Mouse (Mus musculus) intestine, postnatal 0 days (tissue): Measurements from ENCODE around the gene Lmnb2. TPM values are rescaled to one million over a fixed set of nuclear protein-coding genes. Genes with fewer than 3 reads are reported as not detected.

ENCODE experiments used
- ATAC-seq: fragments of 200-750 bp; cut with Nextera tagmentation; 2 replicates; pipeline ENCODE4 v1.8.0; 2017; ENCODE audit warnings: mild to moderate bottlenecking, moderate TSS enrichment, moderate library complexity
- H3K27ac ChIP-seq: fragments of 300-500 bp; sonication (generic); 2 replicates; pipeline ENCODE4 v1.5.1; 2014; ENCODE audit warnings: mild to moderate bottlenecking, low read depth, low read length, moderate library complexity
- H3K27me3 ChIP-seq: fragments of 300-500 bp; sonication (generic); replicated peaks from 2 replicates; pipeline ENCODE4 v1.6.1; 2014; ENCODE audit warnings: low read length, mixed read lengths; ENCODE audit not compliant: control insufficient read depth, insufficient read depth
- H3K36me3 ChIP-seq: fragments of 300-500 bp; sonication (generic); 2 replicates; pipeline ENCODE4 v1.6.1; 2014; ENCODE audit warnings: mild to moderate bottlenecking, moderate library complexity; ENCODE audit not compliant: control insufficient read depth, insufficient read depth
- H3K4me1 ChIP-seq: fragments of 300-500 bp; sonication (generic); replicated peaks from 2 replicates; pipeline ENCODE4 v1.6.1; 2014; ENCODE audit warnings: antibody characterized with exemption, low read length, mixed read lengths; ENCODE audit not compliant: control insufficient read depth, insufficient read depth
- H3K4me2 ChIP-seq: fragments of 300-500 bp; sonication (generic); replicated peaks from 2 replicates; pipeline ENCODE4 v1.6.1; 2014; ENCODE audit warnings: low read depth, mild to moderate bottlenecking, moderate library complexity
- H3K4me3 ChIP-seq: fragments of 300-500 bp; sonication (generic); 2 replicates; pipeline ENCODE4 v1.5.1; 2014; ENCODE audit warnings: low read depth, low read length
- H3K9ac ChIP-seq: fragments of 300-500 bp; sonication (generic); 2 replicates; pipeline ENCODE4 v1.6.1; 2014; ENCODE audit warnings: mild to moderate bottlenecking, low read depth, low read length
- H3K9me3 ChIP-seq: fragments of 300-500 bp; sonication (generic); 2 replicates; pipeline ENCODE4 v1.6.1; 2016; ENCODE audit warnings: mixed run types; ENCODE audit not compliant: control insufficient read depth
- CTCF ChIP-seq: sonication (generic); IDR thresholded peaks from 2 replicates; pipeline ENCODE4 v1.5.1; 2016; ENCODE audit warnings: low read depth, mild to moderate bottlenecking, control low read depth, antibody characterized with exemption, moderate library complexity
- WGBS: fragments of 180-500 bp; shearing (Covaris S2); extraction: QIAGEN DNeasy Blood & Tissue Kit; methylation state at CpG from one replicate; pipeline ENCODE4 v1.1.7; 2014; 5-methylcytosine and 5-hydroxymethylcytosine counted together
- polyA plus RNA-seq: library from polyadenylated mRNA; unstranded; fragments of >200 nt; fragmentation: Nextera tagmentation; extraction: Ambion mirVana; gene quantifications from 2 replicates; pipeline ENCODE4 v1.2.1, GENCODE M21; 2015

The Lmnb2 gene
- polyA plus RNA-seq, 1 experiment from 2014 or later: 12.9 TPM

DNA sequence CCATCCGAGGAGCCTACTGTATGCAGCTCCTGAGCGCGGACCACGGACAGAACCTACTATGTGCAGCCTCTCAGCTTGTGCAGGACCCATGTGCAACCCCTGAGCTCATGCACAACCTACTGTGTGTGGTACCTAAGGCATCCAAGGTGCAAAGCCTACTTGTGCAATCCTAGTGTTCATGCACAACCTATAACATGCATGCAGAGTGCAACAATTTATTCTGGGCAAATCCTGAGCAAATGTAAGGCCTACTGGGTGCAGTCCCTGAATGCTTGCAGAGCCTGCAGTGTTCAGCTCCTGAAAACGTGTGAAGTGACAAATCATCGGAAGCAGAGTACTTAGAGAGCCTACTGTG lies 18.7 kb upstream of the Lmnb2 start:
- Histone ChIP-seq H3K9me3 (no peaks in the 10 kb centered on the region), H3K9ac (peak overlapping the region; percentile 18; the same call in 1 of the 2 replicates), H3K27me3 (no peaks in the 10 kb centered on the region), H3K4me2 (peak overlapping the region; percentile 65), H3K36me3 (no peaks in the 10 kb centered on the region), H3K4me1 (peaks cover 47% of the 10 kb centered on the region), H3K27ac (no peak overlapping the region), H3K4me3 (no peak overlapping the region)
- no peak for TF ChIP-seq CTCF
- 24% methylated on average over 6 of the region's 6 CpGs for WGBS
- ATAC-seq: no peak

- ATAC-seq: no peak
- no peaks in the 10 kb centered on the region for H3K9me3 ChIP-seq
- H3K9ac ChIP-seq: peak overlapping the region; percentile 18; the same call in 1 of the 2 replicates
- peak overlapping the region; percentile 21; the same call in 1 of the 2 replicates for H3K4me3 ChIP-seq
- 11% methylated on average over 34 of the region's 37 CpGs for WGBS
- no peak overlapping the region for H3K27ac ChIP-seq
- TF ChIP-seq CTCF: no peak
- H3K4me1 ChIP-seq: peaks cover 49% of the 10 kb centered on the region
- peak overlapping the region; percentile 65 for H3K4me2 ChIP-seq
- H3K36me3 ChIP-seq: no peaks in the 10 kb centered on the region
- H3K27me3 ChIP-seq: no peaks in the 10 kb centered on the region
Measured at GRCm38 (mm10) chr10:80936135-80936809, 18.2 kb upstream of the Lmnb2 start.

DNA sequence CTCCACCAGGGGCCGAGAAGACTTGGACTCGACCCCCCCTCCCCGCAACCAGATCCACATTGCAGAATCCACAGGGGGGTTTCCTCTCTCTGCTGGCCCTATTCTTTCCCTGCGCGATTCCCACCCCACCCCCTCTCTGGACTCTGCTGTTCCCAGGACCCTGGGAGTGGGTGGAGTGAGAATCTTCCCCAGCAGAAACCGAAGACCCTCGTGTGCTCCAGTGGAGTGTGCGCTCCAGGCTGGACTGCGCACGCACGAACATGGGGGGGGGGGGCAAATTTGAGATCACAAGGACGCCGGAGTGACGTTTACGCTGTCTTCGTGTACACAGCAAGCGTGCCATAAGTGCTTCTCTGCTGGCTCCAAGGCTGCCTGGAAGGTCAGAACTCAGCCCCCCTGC lies 17.7 kb upstream of the Lmnb2 start:
- peaks cover 51% of the 10 kb centered on the region for H3K4me1 ChIP-seq
- no peak for ATAC-seq
- H3K9me3 ChIP-seq: no peaks in the 10 kb centered on the region
- no peaks in the 10 kb centered on the region for H3K27me3 ChIP-seq
- H3K36me3 ChIP-seq: no peaks in the 10 kb centered on the region
- no peak overlapping the region for H3K27ac ChIP-seq
- H3K4me3 ChIP-seq: no peak overlapping the region
- no peak for TF ChIP-seq CTCF
- H3K9ac ChIP-seq: no peak overlapping the region
- H3K4me2 ChIP-seq: peak overlapping the region; percentile 65
- 16% methylated on average over 17 of the region's 17 CpGs for WGBS

- Histone ChIP-seq H3K4me1 (peaks cover 46% of the 10 kb centered on the region), H3K36me3 (no peaks in the 10 kb centered on the region), H3K9ac (no peak overlapping the region), H3K9me3 (no peaks in the 10 kb centered on the region), H3K27ac (no peak overlapping the region), H3K4me3 (no peak overlapping the region), H3K4me2 (peak overlapping the region; percentile 65; the same call in 1 of the 2 replicates), H3K27me3 (no peaks in the 10 kb centered on the region)
- 45% methylated on average over 3 of the region's 3 CpGs for WGBS
- TF ChIP-seq CTCF: no peak
- no peak for ATAC-seq
Measured at GRCm38 (mm10) chr10:80935241-80935640, 17.2 kb upstream of the Lmnb2 start.

GRCm38 (mm10) chr10:80934136-80934985 lies 16.3 kb upstream of the Lmnb2 start:
- no peak overlapping the region for H3K4me3 ChIP-seq
- peak overlapping the region; percentile 50; the same call in 1 of the 2 replicates for H3K27ac ChIP-seq
- no peak overlapping the region for H3K4me2 ChIP-seq
- 67% methylated on average over 14 of the region's 14 CpGs for WGBS
- H3K27me3 ChIP-seq: no peaks in the 10 kb centered on the region
- peaks cover 41% of the 10 kb centered on the region for H3K4me1 ChIP-seq
- H3K9me3 ChIP-seq: no peaks in the 10 kb centered on the region
- no peak for TF ChIP-seq CTCF
- ATAC-seq: no peak
- no peak overlapping the region for H3K9ac ChIP-seq
- H3K36me3 ChIP-seq: no peaks in the 10 kb centered on the region

GRCm38 (mm10) chr10:80933421-80933979 lies 15.5 kb upstream of the Lmnb2 start:
- peak overlapping the region; percentile 50; the same call in 1 of the 2 replicates for H3K27ac ChIP-seq
- H3K4me3 ChIP-seq: 0 out of 2 replicates have a peak overlapping the region, but pooled peaks have one; percentile 21
- peak overlapping the region; percentile 87 for H3K4me2 ChIP-seq
- no peak for TF ChIP-seq CTCF
- H3K4me1 ChIP-seq: peaks cover 35% of the 10 kb centered on the region
- H3K9me3 ChIP-seq: no peaks in the 10 kb centered on the region
- 2% methylated on average over 21 of the region's 21 CpGs for WGBS
- no peaks in the 10 kb centered on the region for H3K36me3 ChIP-seq
- ATAC-seq: peak; percentile 11; the same call in 1 of the 2 replicates
- no peak overlapping the region for H3K9ac ChIP-seq
- no peaks in the 10 kb centered on the region for H3K27me3 ChIP-seq
